Mouse (Mus musculus) splenic B cell, adult 2 months (primary cell): ENCODE results near the gene Dppa2.

Experiments
- DNase-seq: peaks from one replicate; pipeline ENCODE4 v3.0.0-alpha.2; 2011; ENCODE audit warnings: low read depth, low spot score
- H3K27me3 ChIP-seq: 2 replicates; pipeline ENCODE4 v1.6.1; 2012; ENCODE audit warnings: mild to moderate bottlenecking, low read length, moderate library complexity, mixed read lengths; ENCODE audit not compliant: control insufficient read depth, poor library complexity, insufficient read depth, severe bottlenecking
- H3K36me3 ChIP-seq: 2 replicates; pipeline ENCODE4 v1.6.1; 2012; ENCODE audit warnings: mild to moderate bottlenecking, low read length, moderate library complexity, mixed read lengths; ENCODE audit not compliant: control insufficient read depth, poor library complexity, insufficient read depth, severe bottlenecking

The Dppa2 gene

GRCm38 (mm10) chr16:48315294-48315693 is 11.6 kb downstream of the Dppa2 start:
- Histone ChIP-seq H3K27me3 (no peaks in the 10 kb centered on the region), H3K36me3 (no peaks in the 10 kb centered on the region)
- no peak for DNase-seq

- Histone ChIP-seq H3K27me3 (no peaks in the 10 kb centered on the region), H3K36me3 (no peaks in the 10 kb centered on the region)
- no peak for DNase-seq
Observed at GRCm38 (mm10) chr16:48320781-48321180, 17.1 kb downstream of the Dppa2 start.

- Histone ChIP-seq H3K36me3 (no peaks in the 10 kb centered on the region), H3K27me3 (no peaks in the 10 kb centered on the region)
- no peak for DNase-seq
Observed at GRCm38 (mm10) chr16:48323133-48323532, 19.4 kb downstream of the Dppa2 start.

GRCm38 (mm10) chr16:48323602-48324345 is 20.1 kb downstream of the Dppa2 start:
- Histone ChIP-seq H3K27me3 (no peaks in the 10 kb centered on the region), H3K36me3 (no peaks in the 10 kb centered on the region)
- DNase-seq = no peak

- no peak for DNase-seq
- H3K36me3 ChIP-seq = no peaks in the 10 kb centered on the region
- no peaks in the 10 kb centered on the region for H3K27me3 ChIP-seq
Observed at GRCm38 (mm10) chr16:48326903-48327302, 23.2 kb downstream of the Dppa2 start.

DNA sequence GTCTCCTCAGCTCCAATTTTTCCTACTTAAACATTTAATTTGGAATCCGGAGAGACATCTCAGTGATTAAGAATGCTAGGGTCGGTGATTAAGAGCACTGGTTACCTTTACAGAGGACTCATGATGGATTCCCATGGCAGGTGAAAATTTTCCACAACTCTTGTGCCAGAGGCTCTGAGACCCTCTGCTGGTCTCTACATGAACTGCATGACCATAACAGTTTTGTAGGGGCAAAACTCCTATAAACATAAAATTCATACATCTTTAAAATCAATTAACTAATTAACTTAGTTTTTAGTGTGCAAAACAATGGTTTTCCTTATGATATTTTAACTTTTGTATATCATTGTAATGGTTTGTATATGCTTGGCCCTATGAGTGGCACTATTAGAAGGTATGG is 24.7 kb downstream of the Dppa2 start:
- no peaks in the 10 kb centered on the region for H3K27me3 ChIP-seq
- DNase-seq = no peak
- H3K36me3 ChIP-seq = no peaks in the 10 kb centered on the region

GRCm38 (mm10) chr16:48331822-48332221 is 28.1 kb downstream of the Dppa2 start:
- H3K36me3 ChIP-seq = no peaks in the 10 kb centered on the region
- no peak for DNase-seq
- H3K27me3 ChIP-seq = no peaks in the 10 kb centered on the region

DNA sequence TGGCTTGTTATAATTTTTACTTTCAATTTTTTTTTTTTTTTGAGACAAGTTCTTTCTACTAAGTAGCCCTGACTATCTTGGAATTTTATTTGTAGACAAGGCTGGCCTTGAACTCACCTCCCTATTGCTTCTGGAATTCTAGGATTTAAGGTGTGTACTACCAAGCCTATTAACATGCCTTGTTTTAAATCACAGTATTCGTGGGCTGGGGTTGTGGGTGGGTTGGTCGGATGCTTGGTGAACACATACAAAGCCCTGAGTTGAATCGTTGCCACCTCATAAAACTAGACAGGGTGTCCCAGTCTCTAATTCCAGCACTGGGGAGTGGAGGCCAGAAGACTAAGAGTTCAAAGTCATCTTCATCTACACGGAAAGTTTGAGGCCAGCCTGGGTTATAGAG is 31.6 kb downstream of the Dppa2 start:
- Histone ChIP-seq H3K27me3 (no peaks in the 10 kb centered on the region), H3K36me3 (no peaks in the 10 kb centered on the region)
- DNase-seq = no peak

DNA sequence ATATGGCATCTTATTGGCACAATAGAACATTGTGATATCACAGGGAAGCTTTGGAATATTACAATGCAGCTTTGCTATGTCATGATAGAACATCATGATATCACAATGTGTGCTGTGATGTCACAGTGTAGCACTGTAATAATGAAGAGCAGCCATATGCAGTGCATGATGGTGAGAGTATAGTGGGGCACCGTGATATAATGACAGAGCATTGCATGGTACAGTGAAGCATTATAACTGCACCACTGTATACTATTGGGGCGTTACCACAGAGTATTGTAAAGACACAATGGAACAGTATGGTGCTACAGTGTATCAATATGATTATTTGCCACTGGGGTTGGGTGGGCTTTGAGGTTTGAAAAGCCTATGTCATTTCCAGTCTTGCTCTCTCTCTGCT is 40.5 kb downstream of the Dppa2 start:
- H3K36me3 ChIP-seq = no peaks in the 10 kb centered on the region
- no peaks in the 10 kb centered on the region for H3K27me3 ChIP-seq
- DNase-seq = no peak

DNA sequence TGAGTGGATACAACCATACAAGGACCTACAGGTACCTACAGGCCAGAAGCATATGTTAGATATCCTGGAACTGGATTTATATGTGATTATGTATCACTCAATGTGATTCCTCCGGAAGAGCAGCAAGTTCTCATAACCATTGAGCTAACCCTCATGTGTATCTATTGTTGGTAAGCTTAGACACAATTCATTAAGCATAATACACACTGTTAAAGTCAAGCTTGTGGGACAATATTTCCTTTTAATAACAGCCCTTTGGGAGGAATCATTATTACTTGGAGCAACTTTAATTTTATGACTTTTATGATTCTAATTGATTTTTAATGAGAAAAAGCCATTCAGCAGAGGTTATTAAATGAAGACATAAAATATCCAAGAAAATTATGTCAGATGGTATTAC is 43.5 kb downstream of the Dppa2 start:
- DNase-seq = no peak
- H3K27me3 ChIP-seq = no peaks in the 10 kb centered on the region

GRCm38 (mm10) chr16:48355716-48356115 is 52.0 kb downstream of the Dppa2 start:
- Histone ChIP-seq H3K27me3 (no peaks in the 10 kb centered on the region; the same call in 1 of the 2 replicates), H3K36me3 (no peaks in the 10 kb centered on the region)
- DNase-seq = no peak

More for the DNA sequence above, 43.5 kb downstream of the Dppa2 start:
- H3K36me3 ChIP-seq = no peaks in the 10 kb centered on the region

DNA sequence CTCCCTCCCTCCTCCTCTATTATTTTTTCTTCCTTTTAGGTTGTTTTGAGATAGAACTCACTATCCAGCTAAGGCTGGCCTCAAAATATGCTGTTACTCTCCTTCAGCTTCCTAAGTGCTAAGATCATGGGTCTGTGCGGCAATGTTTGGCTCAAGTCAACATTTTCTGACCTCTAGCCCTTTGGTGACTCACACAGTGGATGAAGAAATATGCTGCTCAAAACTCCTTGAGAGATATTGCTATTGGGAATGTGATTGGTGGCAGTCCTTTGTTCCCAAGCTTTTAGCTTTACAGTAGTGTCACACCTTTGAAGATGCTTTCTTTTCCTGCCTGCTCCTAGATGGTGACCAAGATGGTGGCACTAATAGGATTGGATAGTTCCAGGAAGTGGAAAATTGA is 52.7 kb downstream of the Dppa2 start:
- H3K27me3 ChIP-seq = no peaks in the 10 kb centered on the region; the same call in 1 of the 2 replicates
- no peak for DNase-seq
- no peaks in the 10 kb centered on the region for H3K36me3 ChIP-seq

DNA sequence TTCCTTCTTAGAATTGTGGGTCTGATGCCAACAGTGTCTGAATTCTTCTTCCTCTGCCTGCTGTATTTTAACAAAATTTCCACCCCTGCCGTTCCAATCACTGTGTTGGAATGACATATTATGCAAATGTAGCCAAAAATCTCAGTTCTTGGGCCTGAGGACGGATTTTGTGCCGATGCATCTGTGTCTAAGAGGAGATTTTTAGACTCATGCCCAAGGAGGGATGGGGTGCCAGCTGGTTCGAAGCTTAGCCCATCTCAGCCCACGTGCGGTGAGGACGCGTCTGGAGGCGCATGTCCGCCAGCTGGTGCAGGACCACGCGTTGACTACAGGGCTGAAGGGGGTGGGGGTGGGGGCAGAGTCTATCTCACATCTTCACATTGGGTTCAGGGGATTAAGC is 57.2 kb downstream of the Dppa2 start:
- Histone ChIP-seq H3K36me3 (no peaks in the 10 kb centered on the region), H3K27me3 (no peaks in the 10 kb centered on the region; the same call in 1 of the 2 replicates)
- DNase-seq = no peak

- DNase-seq = no peak
- H3K36me3 ChIP-seq = no peaks in the 10 kb centered on the region
- H3K27me3 ChIP-seq = no peaks in the 10 kb centered on the region
Observed at GRCm38 (mm10) chr16:48366801-48367200, 63.1 kb downstream of the Dppa2 start.

- H3K36me3 ChIP-seq = no peaks in the 10 kb centered on the region
- no peak for DNase-seq
- H3K27me3 ChIP-seq = no peaks in the 10 kb centered on the region
Observed at GRCm38 (mm10) chr16:48368096-48368495, 64.4 kb downstream of the Dppa2 start.
